Mouse (Mus musculus) CH12.LX (cell line): ENCODE data around the gene Kalrn. TPM values are rescaled to one million over a fixed set of nuclear protein-coding genes. Genes with fewer than 3 reads are reported as not detected.

Experiments
- DNase-seq: peaks from one replicate; pipeline ENCODE4 v3.0.0-alpha.2; 2013; ENCODE audit errors: extremely low read depth
- H3K27ac ChIP-seq: 2 replicates; pipeline ENCODE4 v1.5.1; 2012; ENCODE audit warnings: low read depth, mild to moderate bottlenecking, control low read depth, moderate library complexity; ENCODE audit not compliant: insufficient read depth
- H3K27me3 ChIP-seq: replicated peaks from 2 replicates; pipeline ENCODE3; 2012; ENCODE audit warnings: inconsistent platforms
- H3K36me3 ChIP-seq, 2 experiments: replicated peaks in 1 of 2; 2 replicates each; pipeline versions ENCODE3 to v1.6.1; 2012; ENCODE audit warnings: inconsistent platforms in 1 of 2, low read length in 1 of 2, mild to moderate bottlenecking in 1 of 2, mixed read lengths in 1 of 2, moderate library complexity in 1 of 2; ENCODE audit not compliant: control insufficient read depth in 1 of 2, insufficient read depth in 1 of 2
- H3K4me1 ChIP-seq, 2 experiments: 2 replicates each; pipeline ENCODE4 v1.6.1; 2012; ENCODE audit warnings: inconsistent platforms in 1 of 2, moderate library complexity in 1 of 2; ENCODE audit not compliant: insufficient read depth in 2 of 2, control insufficient read depth in 1 of 2
- H3K4me2 ChIP-seq: 2 replicates; pipeline ENCODE4 v1.6.1; 2012; ENCODE audit warnings: low read depth, mild to moderate bottlenecking, control low read depth; ENCODE audit not compliant: poor library complexity, insufficient read depth, severe bottlenecking
- H3K4me3 ChIP-seq, 3 experiments: fragments of 150-350 bp in 1 of 3; sonication (generic) in 1 of 3; replicated peaks in 1 of 3; 2 replicates each; pipeline versions ENCODE3 to v1.5.1; 2011 to 2012; ENCODE audit warnings: low read depth in 2 of 3, low read length in 2 of 3, mild to moderate bottlenecking in 2 of 3, moderate library complexity in 2 of 3, control low read depth in 1 of 3, improper control_type of control experiment in 1 of 3, inconsistent platforms in 1 of 3, mixed read lengths in 1 of 3; ENCODE audit not compliant: poor library complexity in 1 of 3
- H3K79me2 ChIP-seq: replicated peaks from 2 replicates; pipeline ENCODE4 v1.6.1; 2012; ENCODE audit warnings: mild to moderate bottlenecking, moderate library complexity; ENCODE audit not compliant: control insufficient read depth, poor library complexity, insufficient read depth, severe bottlenecking; ENCODE audit errors: extremely low read depth
- H3K9ac ChIP-seq: 2 replicates; pipeline ENCODE4 v1.6.1; 2012; ENCODE audit warnings: low read depth, mild to moderate bottlenecking, control low read depth, moderate library complexity; ENCODE audit not compliant: insufficient read depth
- H3K9me3 ChIP-seq: replicated peaks from 2 replicates; pipeline ENCODE3; 2012; ENCODE audit warnings: low read length, inconsistent platforms, mixed read lengths
- CHD2 ChIP-seq: IDR thresholded peaks from 2 replicates; pipeline ENCODE4 v1.6.1; 2011; ENCODE audit warnings: low read length, improper control_type of control experiment
- ELF1 ChIP-seq: IDR thresholded peaks from 2 replicates; pipeline ENCODE4 v1.6.1; 2014; ENCODE audit warnings: low read depth, mild to moderate bottlenecking, inconsistent platforms, low read length, improper control_type of control experiment
- EP300 ChIP-seq: IDR thresholded peaks from 2 replicates; pipeline ENCODE4 v1.6.1; 2011; ENCODE audit warnings: low read length, improper control_type of control experiment
- GABPA ChIP-seq: IDR thresholded peaks from 2 replicates; pipeline ENCODE4 v1.6.1; 2012; ENCODE audit warnings: low read depth, low read length, improper control_type of control experiment, inconsistent platforms; ENCODE audit not compliant: insufficient replicate concordance
- JUN ChIP-seq: IDR thresholded peaks from 2 replicates; pipeline ENCODE4 v1.6.1; 2011; ENCODE audit warnings: low read depth, mild to moderate bottlenecking, low read length, improper control_type of control experiment, moderate library complexity; ENCODE audit not compliant: insufficient read depth
- MAZ ChIP-seq: IDR thresholded peaks from 2 replicates; pipeline ENCODE4 v1.6.1; 2012; ENCODE audit warnings: low read depth, mild to moderate bottlenecking, inconsistent platforms, low read length, improper control_type of control experiment, moderate library complexity
- MEF2A ChIP-seq: IDR thresholded peaks from 2 replicates; pipeline ENCODE4 v1.6.1; 2014; ENCODE audit warnings: low read depth, mild to moderate bottlenecking, inconsistent platforms, low read length, improper control_type of control experiment, borderline replicate concordance
- PAX5 ChIP-seq: IDR thresholded peaks from 2 replicates; pipeline ENCODE4 v1.6.1; 2012; ENCODE audit warnings: low read length, inconsistent platforms, mixed read lengths
- POLR2A ChIP-seq: IDR thresholded peaks from 2 replicates; pipeline ENCODE4 v1.6.1; 2011; ENCODE audit warnings: low read depth, mild to moderate bottlenecking, improper control_type of control experiment, low read length
- RCOR1 ChIP-seq: conservative IDR thresholded peaks from 2 replicates; pipeline ENCODE4 v1.6.1; 2012; ENCODE audit warnings: low read depth, mild to moderate bottlenecking, inconsistent platforms, low read length, improper control_type of control experiment
- SIN3A ChIP-seq: IDR thresholded peaks from 2 replicates; pipeline ENCODE4 v1.6.1; 2012; ENCODE audit warnings: low read length, improper control_type of control experiment, inconsistent platforms
- SMC3 ChIP-seq: IDR thresholded peaks from 2 replicates; pipeline ENCODE4 v1.6.1; 2011; ENCODE audit warnings: low read depth, low read length, improper control_type of control experiment
- TCF12 ChIP-seq: IDR thresholded peaks from 2 replicates; pipeline ENCODE4 v1.6.1; 2014; ENCODE audit warnings: low read depth, mild to moderate bottlenecking, inconsistent platforms, low read length, improper control_type of control experiment
- UBTF ChIP-seq: IDR thresholded peaks from 2 replicates; pipeline ENCODE4 v1.6.1; 2012; ENCODE audit warnings: low read depth, mild to moderate bottlenecking, inconsistent platforms, low read length, improper control_type of control experiment, moderate library complexity
- USF1 ChIP-seq: IDR thresholded peaks from 2 replicates; pipeline ENCODE4 v1.6.1; 2014; ENCODE audit warnings: low read depth, mild to moderate bottlenecking, inconsistent platforms, low read length, improper control_type of control experiment
- USF2 ChIP-seq: conservative IDR thresholded peaks from 2 replicates; pipeline ENCODE4 v1.6.1; 2011; ENCODE audit warnings: low read depth, low read length, improper control_type of control experiment
- ZC3H11A ChIP-seq: IDR thresholded peaks from 2 replicates; pipeline ENCODE4 v1.6.1; 2012; ENCODE audit warnings: low read depth, mild to moderate bottlenecking, inconsistent platforms, low read length, improper control_type of control experiment
- ZMIZ1 ChIP-seq: IDR thresholded peaks from 2 replicates; pipeline ENCODE4 v1.6.1; 2012; ENCODE audit warnings: low read depth, mild to moderate bottlenecking, inconsistent platforms, low read length, improper control_type of control experiment
- dilution Hi-C: fragments of 300-500 bp; cut with MboI; formaldehyde crosslinking; loops from 2 replicates; pipeline ENCODE4 v1.14.3; 2020; ENCODE audit warnings: low sequenced_read_pairs; ENCODE audit not compliant: extremely low pct_unique_long_range_greater_than_20kb, extremely low pct_ligation_motif_present
- in situ Hi-C: fragments of 300-500 bp; cut with MboI; formaldehyde crosslinking; loops from 3 replicates; pipeline ENCODE4 v1.14.3; 2019; ENCODE audit warnings: low sequenced_read_pairs, low pct_ligation_motif_present, low pct_unique_long_range_greater_than_20kb, mixed read lengths
- polyA plus RNA-seq: library from polyadenylated mRNA; unstranded; fragments of >175 nt; gene quantifications from 2 replicates; pipeline ENCODE4 v1.2.1, GENCODE M21; 2012; ENCODE audit warnings: low read depth; ENCODE audit not compliant: insufficient read length
- total RNA-seq, 2 experiments: library from RNA; depleted of rRNA; stranded (reverse); fragments of 300-350 nt in 1 of 2; fragments of >200 nt in 1 of 2; gene quantifications; 2 replicates each; pipeline ENCODE4 v1.2.3; 2012 to 2014

The Kalrn gene
- total and polyA plus RNA-seq, 3 experiments: 0.08 to 0.09 TPM; not detected in 1

DNA sequence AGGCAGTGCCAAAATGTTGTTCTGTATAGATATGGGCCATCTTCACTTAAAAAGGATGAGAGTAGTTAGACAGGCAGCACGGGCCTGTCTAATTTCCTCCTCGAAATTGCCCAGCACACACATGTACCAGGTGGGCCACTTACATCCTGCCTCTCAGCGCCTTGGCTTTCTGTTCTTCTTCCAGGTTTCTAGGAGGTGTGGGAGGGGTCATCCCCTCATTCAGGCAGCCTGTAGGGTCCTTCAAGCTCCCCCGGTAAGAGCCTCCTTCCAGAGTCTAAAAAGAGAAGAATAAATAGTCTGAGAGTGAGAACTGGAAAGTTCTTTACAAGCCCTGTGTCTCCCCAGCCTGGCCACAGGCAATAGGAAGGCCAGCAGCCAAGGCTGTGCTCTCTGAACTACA lies 533.6 kb downstream of the Kalrn start:
- dilution Hi-C loops: no loop called here
- H3K4me1 ChIP-seq: peaks cover 9 to 42% of the 10 kb centered on the region in 2 experiments
- no peak for TF ChIP-seq GABPA
- H3K4me3 ChIP-seq: no peak overlapping the region
- no peaks in the 10 kb centered on the region for H3K9me3 ChIP-seq
- in situ Hi-C loops: no loop called here
- H3K27me3 ChIP-seq: no peaks in the 10 kb centered on the region
- no peaks in the 10 kb centered on the region for H3K79me2 ChIP-seq
- DNase-seq: no peak
- no peak overlapping the region for H3K27ac ChIP-seq
- H3K36me3 ChIP-seq: no peaks in the 10 kb centered on the region
- no peak overlapping the region for H3K9ac ChIP-seq
- H3K4me2 ChIP-seq: no peak overlapping the region

DNA sequence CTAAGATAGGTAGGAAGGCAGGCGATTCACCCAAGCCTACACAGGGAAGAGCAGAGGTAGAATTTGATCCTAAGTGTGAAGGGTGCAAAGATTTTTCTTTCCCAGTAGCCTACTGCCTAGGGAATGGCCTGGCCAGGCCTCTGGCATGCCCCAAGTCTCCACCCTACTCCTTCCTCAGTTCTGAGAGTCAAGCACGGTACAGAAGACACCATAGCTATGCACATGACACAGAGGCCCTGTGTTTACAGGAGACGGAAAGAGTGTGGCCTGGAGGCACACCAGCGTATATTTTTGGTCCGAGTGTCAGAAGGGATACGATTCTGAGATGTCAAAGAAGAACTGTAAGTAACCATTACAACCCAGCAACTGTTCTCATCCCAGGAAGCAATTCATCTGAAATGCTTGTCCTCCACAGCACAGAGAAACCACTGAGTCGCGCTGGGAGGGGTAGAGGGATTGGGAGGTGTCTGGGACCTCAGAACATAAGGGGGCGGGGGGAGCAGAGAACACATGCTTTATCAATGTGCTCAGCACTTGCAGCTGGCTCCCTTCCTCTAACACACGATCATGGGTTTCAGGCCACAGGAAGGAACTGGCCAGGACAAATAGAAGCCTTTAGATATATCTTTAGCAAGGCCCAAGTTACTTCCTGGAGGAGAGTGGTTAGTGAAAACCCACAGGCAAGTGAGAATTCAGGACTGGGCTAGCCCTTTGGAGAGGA lies 536.8 kb downstream of the Kalrn start:
- Histone ChIP-seq H3K4me2 (no peak overlapping the region), H3K9ac (no peak overlapping the region), H3K4me3 (no peak overlapping the region), H3K36me3 (no peaks in the 10 kb centered on the region), H3K27me3 (no peaks in the 10 kb centered on the region), H3K9me3 (no peaks in the 10 kb centered on the region), H3K79me2 (no peaks in the 10 kb centered on the region), H3K4me1 (peaks cover 3 to 32% of the 10 kb centered on the region in 2 experiments; a peak in 3 of 4 replicates), H3K27ac (no peak overlapping the region)
- dilution Hi-C loops (no loop called here), in situ Hi-C loops (no loop called here)
- no peak for DNase-seq
- TF ChIP-seq POLR2A (no peak), GABPA (no peak), EP300 (no peak), USF1 (no peak), ZMIZ1 (no peak), UBTF (no peak), MAZ (no peak), TCF12 (no peak), SMC3 (no peak), RCOR1 (no peak), ZC3H11A (no peak), MEF2A (no peak), CHD2 (no peak), JUN (no peak), USF2 (no peak), ELF1 (no peak), SIN3A (no peak), PAX5 (no peak)
